Mouse (Mus musculus) liver, postnatal 0 days (tissue): ENCODE data around the gene Ier5l.

Source experiments
- CTCF ChIP-seq: sonication (generic); IDR thresholded peaks from 2 replicates; pipeline ENCODE4 v1.5.1; 2016; ENCODE audit warnings: antibody characterized with exemption, low read depth
- EP300 ChIP-seq: IDR thresholded peaks from 2 replicates; pipeline ENCODE4 v1.6.1; 2016; ENCODE audit warnings: antibody characterized with exemption, low read depth, mild to moderate bottlenecking

GRCm38 (mm10) chr2:30523727-30524126 lies 49.7 kb upstream of the Ier5l start:
- TF ChIP-seq EP300 (no peak), CTCF (no peak)
